13 mouse cellular contexts compared by ENCODE assay signal in the genomic region with DNA sequence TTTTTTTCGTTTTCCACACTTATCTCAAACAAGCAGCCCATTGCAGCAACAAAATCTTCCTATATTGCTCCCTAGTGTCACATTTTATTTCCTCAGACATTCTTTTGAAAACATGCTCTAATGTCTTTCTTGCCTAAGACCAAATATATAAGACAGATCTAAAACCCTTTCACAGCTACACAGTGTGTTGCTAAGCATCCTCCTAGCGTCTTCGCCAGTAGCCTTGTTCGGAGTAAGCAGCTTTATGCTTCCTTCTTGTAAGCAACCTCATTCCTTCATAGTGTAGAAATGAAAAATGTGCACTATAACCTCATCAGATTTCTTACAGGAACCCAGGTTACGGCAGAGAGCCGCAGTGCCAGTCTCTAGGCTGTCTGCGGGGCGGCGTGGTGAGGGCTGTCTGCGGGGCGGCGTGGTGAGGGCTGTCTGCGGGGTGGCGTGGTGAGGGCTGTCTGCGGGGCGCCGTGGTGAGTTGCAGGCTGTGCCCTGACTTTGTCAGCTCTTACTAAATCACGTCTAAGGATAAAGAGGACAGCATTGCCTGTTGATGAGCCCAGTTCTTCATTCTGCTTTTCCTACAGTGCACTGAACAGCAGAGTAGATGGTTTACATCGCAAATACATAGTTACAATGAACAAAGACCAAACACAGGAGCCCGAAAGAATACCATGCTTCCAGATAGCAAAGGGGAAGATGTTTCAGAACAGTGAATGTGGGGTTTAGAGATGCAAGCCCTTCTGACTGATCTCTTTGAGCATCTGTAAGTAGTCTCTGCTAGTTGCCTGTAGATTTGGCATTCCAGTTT. TPM values are rescaled to one million over a fixed set of nuclear protein-coding genes. Genes with fewer than 3 reads are reported as not detected.
A peak's percentile ranks its signal among the peaks of the same experiment; 100 is the strongest.
DNase-seq lines count a peak whose midpoint lies in the region; ATAC-seq and TF ChIP-seq lines count a peak whose summit lies in the region.
"Had no signal": no experiment of that assay in that cellular context is flagged by ENCODE, and none has a peak within 500 bp of the region (broad histone marks: within the 10 kb centered on the region; RNA-seq: fewer than 3 reads in every experiment).

No protein-coding gene starts in this region.

- TF ChIP-seq EP300 in lung, postnatal 0 days (IDR thresholded peaks at IDR 0.05), result no peak

- H3K4me1 ChIP-seq in heart, embryonic 11.5 days (ENCODE audit: control insufficient read depth, insufficient read depth, low read length), result no peaks in the 10 kb centered on the region
- 0 out of 2 replicates have a peak, but pooled peaks cover 4% of the 10 kb centered on the region for H3K4me1 ChIP-seq in heart, embryonic 10.5 days
- no peaks in the 10 kb centered on the region for H3K4me1 ChIP-seq in lung, embryonic 14.5 days (ENCODE audit: insufficient read depth)
- no peaks in the 10 kb centered on the region for H3K4me1 ChIP-seq in lung, postnatal 0 days (ENCODE audit: insufficient read depth, low read depth, low read length)
- H3K4me1 ChIP-seq in embryonic facial prominence, embryonic 14.5 days (ENCODE audit: control insufficient read depth, insufficient read depth, low read length), result peaks cover 4% of the 10 kb centered on the region; the same call in 1 of the 2 replicates
- H3K4me1 ChIP-seq in neural tube, embryonic 12.5 days, result no peaks in the 10 kb centered on the region
- no peaks in the 10 kb centered on the region for H3K4me1 ChIP-seq in thymus, adult 2 months (replicated peaks; ENCODE audit: control insufficient read depth, insufficient read depth, low read length)
- H3K4me1 ChIP-seq: embryonic facial prominence, embryonic 15.5 days; intestine, embryonic 15.5 days had no signal

- ATAC-seq in heart, embryonic 11.5 days (replicated peaks; ENCODE audit: insufficient number of reproducible peaks, low FRiP score, low TSS enrichment), result no peak
- peak; percentile 29; the same call in 1 of the 2 replicates for ATAC-seq in lung, embryonic 14.5 days (ENCODE audit: insufficient read depth)
- ATAC-seq in lung, postnatal 0 days, result no peak
- ATAC-seq in embryonic facial prominence, embryonic 14.5 days (ENCODE audit: low read depth), result no peak
- ATAC-seq in neural tube, embryonic 12.5 days (ENCODE audit: low FRiP score, low read depth), result no peak
- ATAC-seq: intestine, embryonic 15.5 days had no signal

- H3K9me3 ChIP-seq in heart, embryonic 11.5 days (replicated peaks; ENCODE audit: control insufficient read depth, low read length), result no peaks in the 10 kb centered on the region; the same call in 1 of the 2 replicates
- H3K9me3 ChIP-seq in heart, embryonic 10.5 days, result no peaks in the 10 kb centered on the region
- H3K9me3 ChIP-seq in lung, embryonic 14.5 days (ENCODE audit: low read depth, low read length), result no peaks in the 10 kb centered on the region
- H3K9me3 ChIP-seq in lung, postnatal 0 days (ENCODE audit: low read length), result no peaks in the 10 kb centered on the region
- H3K9me3 ChIP-seq in embryonic facial prominence, embryonic 14.5 days (ENCODE audit: control insufficient read depth, low read length), result no peaks in the 10 kb centered on the region
- H3K9me3 ChIP-seq in neural tube, embryonic 12.5 days, result no peaks in the 10 kb centered on the region
- H3K9me3 ChIP-seq: embryonic facial prominence, embryonic 15.5 days; intestine, embryonic 15.5 days had no signal

- 47% methylated on average over 20 of the region's 20 CpGs for WGBS in heart, embryonic 11.5 days (ENCODE audit: insufficient replicate concordance)
- 53% methylated on average over 20 of the region's 20 CpGs for WGBS in heart, embryonic 10.5 days
- 44% methylated on average over 20 of the region's 20 CpGs for WGBS in lung, embryonic 14.5 days
- WGBS in lung, postnatal 0 days, result 48% methylated on average over 20 of the region's 20 CpGs
- WGBS in embryonic facial prominence, embryonic 14.5 days, result 55% methylated on average over 20 of the region's 20 CpGs
- 54% methylated on average over 20 of the region's 20 CpGs for WGBS in neural tube, embryonic 12.5 days
- 64% methylated on average over 20 of the region's 20 CpGs for WGBS in thymus, adult 2 months

- TF ChIP-seq CTCF in lung, embryonic 14.5 days (IDR thresholded peaks at IDR 0.05; ENCODE audit: low read depth), result no peak
- no peak for TF ChIP-seq CTCF in lung, postnatal 0 days (IDR thresholded peaks at IDR 0.05)
- no peak for TF ChIP-seq CTCF in thymus, adult 2 months (IDR thresholded peaks at IDR 0.05; ENCODE audit: borderline replicate concordance, control insufficient read depth, extremely low read depth, insufficient read depth, low read length, poor library complexity)

- no peak overlapping the region for H3K27ac ChIP-seq in heart, embryonic 11.5 days (ENCODE audit: low read depth, low read length)
- no peak overlapping the region for H3K27ac ChIP-seq in heart, embryonic 10.5 days
- no peak overlapping the region for H3K27ac ChIP-seq in lung, embryonic 14.5 days (ENCODE audit: low read depth)
- H3K27ac ChIP-seq in lung, postnatal 0 days (ENCODE audit: low read length), result no peak overlapping the region
- no peak overlapping the region for H3K27ac ChIP-seq in embryonic facial prominence, embryonic 14.5 days (replicated peaks; ENCODE audit: low read depth, low read length)
- no peak overlapping the region for H3K27ac ChIP-seq in neural tube, embryonic 12.5 days
- no peak overlapping the region for H3K27ac ChIP-seq in thymus, adult 2 months (ENCODE audit: control insufficient read depth, insufficient read depth, low read length)
- H3K27ac ChIP-seq: embryonic facial prominence, embryonic 15.5 days; intestine, embryonic 15.5 days had no signal

- no peak overlapping the region for H3K4me3 ChIP-seq in heart, embryonic 11.5 days (ENCODE audit: low read depth, low read length)
- no peak overlapping the region for H3K4me3 ChIP-seq in heart, embryonic 10.5 days
- H3K4me3 ChIP-seq in lung, embryonic 14.5 days (ENCODE audit: low read depth, low read length), result no peak overlapping the region
- no peak overlapping the region for H3K4me3 ChIP-seq in lung, postnatal 0 days (ENCODE audit: low read depth, low read length)
- no peak overlapping the region for H3K4me3 ChIP-seq in embryonic facial prominence, embryonic 14.5 days (ENCODE audit: low read depth, low read length)
- no peak overlapping the region for H3K4me3 ChIP-seq in neural tube, embryonic 12.5 days
- no peak overlapping the region for H3K4me3 ChIP-seq in thymus, adult 2 months (ENCODE audit: control insufficient read depth, insufficient read depth, low read length)
- H3K4me3 ChIP-seq: embryonic facial prominence, embryonic 15.5 days; intestine, embryonic 15.5 days had no signal

- H3K27me3 ChIP-seq in heart, embryonic 11.5 days (ENCODE audit: control insufficient read depth, insufficient read depth, low read length), result no peaks in the 10 kb centered on the region
- H3K27me3 ChIP-seq in heart, embryonic 10.5 days (ENCODE audit: insufficient read depth, poor library complexity, severe bottlenecking), result no peaks in the 10 kb centered on the region
- no peaks in the 10 kb centered on the region for H3K27me3 ChIP-seq in lung, embryonic 14.5 days (ENCODE audit: insufficient read depth, low read length)
- no peaks in the 10 kb centered on the region for H3K27me3 ChIP-seq in lung, postnatal 0 days (replicated peaks; ENCODE audit: insufficient read depth, low read length)
- H3K27me3 ChIP-seq in embryonic facial prominence, embryonic 14.5 days (replicated peaks; ENCODE audit: control insufficient read depth, insufficient read depth, low read length), result no peaks in the 10 kb centered on the region
- H3K27me3 ChIP-seq in neural tube, embryonic 12.5 days (replicated peaks), result no peaks in the 10 kb centered on the region
- H3K27me3 ChIP-seq in thymus, adult 2 months (ENCODE audit: control insufficient read depth, insufficient read depth, low read length), result no peaks in the 10 kb centered on the region
- H3K27me3 ChIP-seq: embryonic facial prominence, embryonic 15.5 days; intestine, embryonic 15.5 days had no signal

- no peak for TF ChIP-seq POLR2A in thymus, adult 2 months (IDR thresholded peaks at IDR 0.05; ENCODE audit: control insufficient read depth, extremely low read depth, insufficient read depth, low read length, poor library complexity)

- no peak for DNase-seq in heart, embryonic 10.5 days (ENCODE audit: low spot score)
- no peak for DNase-seq in lung, embryonic 14.5 days
- DNase-seq in lung, postnatal 0 days (ENCODE audit: low spot score), result no peak
- DNase-seq in embryonic facial prominence, embryonic 14.5 days (ENCODE audit: low spot score), result no peak
- DNase-seq in adrenal gland, adult 18-20 months (ENCODE audit: low spot score in 2 of 2), result no peak
- no peak for DNase-seq in thymus, adult 2 months
- DNase-seq: gastrocnemius, postnatal 25 days had no signal

- H3K9ac ChIP-seq in heart, embryonic 11.5 days (ENCODE audit: low read depth, low read length), result no peak overlapping the region
- no peak overlapping the region for H3K9ac ChIP-seq in lung, embryonic 14.5 days
- no peak overlapping the region for H3K9ac ChIP-seq in lung, postnatal 0 days (replicated peaks; ENCODE audit: low read depth)
- H3K9ac ChIP-seq in embryonic facial prominence, embryonic 14.5 days (ENCODE audit: low read depth, low read length), result 0 out of 2 replicates have a peak overlapping the region, but pooled peaks have one; percentile 34
- H3K9ac ChIP-seq in neural tube, embryonic 12.5 days, result no peak overlapping the region
- H3K9ac ChIP-seq: embryonic facial prominence, embryonic 15.5 days; intestine, embryonic 15.5 days had no signal

- H3K4me2 ChIP-seq in heart, embryonic 11.5 days, result peak overlapping the region; percentile 37
- peak overlapping the region; percentile 43 for H3K4me2 ChIP-seq in lung, embryonic 14.5 days
- no peak overlapping the region for H3K4me2 ChIP-seq in lung, postnatal 0 days (replicated peaks; ENCODE audit: low read depth, low read length)
- 0 out of 2 replicates have a peak overlapping the region, but pooled peaks have one; percentile 15 for H3K4me2 ChIP-seq in embryonic facial prominence, embryonic 14.5 days (ENCODE audit: low read depth, low read length)
- 0 out of 2 replicates have a peak overlapping the region, but pooled peaks have one; percentile 2 for H3K4me2 ChIP-seq in neural tube, embryonic 12.5 days (replicated peaks)
- H3K4me2 ChIP-seq: embryonic facial prominence, embryonic 15.5 days; intestine, embryonic 15.5 days had no signal

- H3K36me3 ChIP-seq in heart, embryonic 11.5 days (ENCODE audit: control insufficient read depth, insufficient read depth, low read length), result no peaks in the 10 kb centered on the region
- H3K36me3 ChIP-seq in heart, embryonic 10.5 days, result no peaks in the 10 kb centered on the region
- H3K36me3 ChIP-seq in lung, embryonic 14.5 days (ENCODE audit: insufficient read depth), result no peaks in the 10 kb centered on the region
- no peaks in the 10 kb centered on the region for H3K36me3 ChIP-seq in lung, postnatal 0 days (ENCODE audit: insufficient read depth, low read length)
- H3K36me3 ChIP-seq in embryonic facial prominence, embryonic 14.5 days (ENCODE audit: control insufficient read depth, insufficient read depth, low read length), result no peaks in the 10 kb centered on the region
- H3K36me3 ChIP-seq in neural tube, embryonic 12.5 days, result no peaks in the 10 kb centered on the region
- H3K36me3 ChIP-seq in thymus, adult 2 months (ENCODE audit: control insufficient read depth, insufficient read depth, low read length), result no peaks in the 10 kb centered on the region
- H3K36me3 ChIP-seq: embryonic facial prominence, embryonic 15.5 days; intestine, embryonic 15.5 days had no signal

RNA-seq across cellular contexts. Expression of gene A730009L09Rik, which starts 43.4 kb away (rescaled TPM):
- polyA plus RNA-seq in heart, embryonic 11.5 days (2014; fragmentation: Nextera tagmentation; extraction: Ambion mirVana), result not detected in 2 replicates
- not detected in 2 replicates for polyA plus RNA-seq in heart, embryonic 10.5 days (2016; fragmentation: Nextera tagmentation; extraction: Ambion mirVana)
- not detected in 2 replicates for polyA plus RNA-seq in lung, embryonic 14.5 days (2014; fragmentation: Nextera tagmentation; extraction: Ambion mirVana)
- polyA plus RNA-seq in lung, postnatal 0 days (2015; fragmentation: Nextera tagmentation; extraction: Ambion mirVana), result not detected in 2 replicates
- not detected in 2 replicates for polyA plus RNA-seq in embryonic facial prominence, embryonic 14.5 days (2014; fragmentation: Nextera tagmentation; extraction: Ambion mirVana)
- polyA plus RNA-seq in neural tube, embryonic 12.5 days (2016; fragmentation: Nextera tagmentation; extraction: Ambion mirVana), result not detected in 2 replicates
- not detected for total RNA-seq in adrenal gland, adult 18-20 months (2021)
- not detected in 2 replicates for polyA plus RNA-seq in thymus, adult 2 months (2012; rRNA removed)
- total RNA-seq: gastrocnemius, postnatal 25 days; liver, adult 2 months; megakaryocyte progenitor cell, adult 5-6 weeks had no signal
- polyA plus RNA-seq: embryonic facial prominence, embryonic 15.5 days; intestine, embryonic 15.5 days; liver, adult 2 months had no signal
